Mouse (Mus musculus): ENCODE data around the gene Klhl29. TPM values are rescaled to one million over a fixed set of nuclear protein-coding genes. Genes with fewer than 3 reads are reported as not detected.

Gene Klhl29
- under 1 TPM; 0.05 to 0.12 TPM for polyA plus RNA-seq (2017; shearing (Covaris generic))

GRCm38 (mm10) chr12:5375616-5376461 is at the start of gene Klhl29:
Klhl29 (minus strand) TSS chr12:5375682.

